Mouse (Mus musculus) urinary bladder, postnatal 25 days (tissue): ENCODE results near the gene Olfr1113.
"Not testable (repeated sequence)": the region's sequence is repeated elsewhere in the genome, so short reads cannot be mapped to it uniquely, and the experiment has no call there.

Source experiments
- DNase-seq: peaks from one replicate; pipeline ENCODE4 v3.0.0; 2022; ENCODE audit warnings: low spot score

Olfr1113 gene

GRCm38 (mm10) chr2:87208670-87209069, at the start of gene Olfr1113:
Gene Olfr1113, plus strand, starts transcription at chr2:87208970.
- DNase-seq, result no peak

DNA sequence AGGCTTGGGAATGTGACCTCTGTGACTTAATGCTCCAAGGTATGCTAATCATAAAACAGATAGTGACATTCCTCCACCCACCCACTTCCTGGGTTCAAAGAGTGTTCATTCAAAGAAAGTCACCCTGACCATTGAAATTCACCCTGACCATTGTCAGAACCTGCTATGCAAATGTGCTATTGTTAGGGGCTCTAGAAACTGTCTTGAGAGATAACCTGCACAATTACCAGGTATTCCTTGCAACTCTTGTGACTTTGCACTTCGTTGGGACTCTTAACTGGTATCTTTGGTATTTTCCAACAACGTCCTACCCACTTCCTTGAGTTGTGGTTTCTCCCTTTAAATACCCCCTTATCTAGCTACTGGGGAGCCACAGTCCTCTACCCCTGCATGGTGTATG, 41.0 kb upstream of the Olfr1113 start:
- DNase-seq, result not testable (repeated sequence)

GRCm38 (mm10) chr2:87187498-87187897, 21.3 kb upstream of the Olfr1113 start, which contains the start of gene Olfr1112:
Gene Olfr1112, plus strand, starts transcription at chr2:87187798.
- DNase-seq, result no peak

- no peak for DNase-seq
Measured at GRCm38 (mm10) chr2:87247713-87248112, 38.9 kb downstream of the Olfr1113 start, which contains the start of gene Olfr1115. Gene Olfr1115, plus strand, starts transcription at chr2:87248013.
